Mouse (Mus musculus) embryo, embryonic 9.5 days (tissue): Measurements from ENCODE around the gene Podnl1.

ENCODE experiments used
- DNase-seq: peaks from one replicate; pipeline ENCODE4 v3.0.0-alpha.2; 2017; ENCODE audit errors: extremely low spot score

Podnl1 gene

GRCm38 (mm10) chr8:84127202-84127901 is 1.6 kb downstream of the Podnl1 start:
- DNase-seq: no peak

- DNase-seq: no peak
Observed at GRCm38 (mm10) chr8:84128277-84128676, 2.5 kb downstream of the Podnl1 start.

GRCm38 (mm10) chr8:84130806-84131205 is 5.0 kb downstream of the Podnl1 start:
- DNase-seq: no peak

GRCm38 (mm10) chr8:84132225-84132624 is 6.4 kb downstream of the Podnl1 start:
- no peak for DNase-seq

GRCm38 (mm10) chr8:84137848-84138247 is 12.1 kb downstream of the Podnl1 start:
- no peak for DNase-seq

- DNase-seq: no peak
Observed at GRCm38 (mm10) chr8:84140838-84141237, 15.0 kb downstream of the Podnl1 start.

- no peak for DNase-seq
Observed at GRCm38 (mm10) chr8:84144636-84145245, 19.0 kb downstream of the Podnl1 start.

GRCm38 (mm10) chr8:84147324-84147766 is 21.6 kb downstream of the Podnl1 start:
- no peak for DNase-seq

GRCm38 (mm10) chr8:84147769-84148530 is 22.2 kb downstream of the Podnl1 start, which contains the start of the genes Cc2d1a and 4930432K21Rik:
TSS of gene Cc2d1a (minus strand) at chr8:84147936.
TSS of gene 4930432K21Rik (plus strand) at chr8:84148025.
- DNase-seq: peak; percentile 93

- no peak for DNase-seq
Observed at GRCm38 (mm10) chr8:84148531-84148850, 22.7 kb downstream of the Podnl1 start.

- DNase-seq: no peak
Observed at GRCm38 (mm10) chr8:84149181-84149580, 23.4 kb downstream of the Podnl1 start.

- DNase-seq: no peak
Observed at GRCm38 (mm10) chr8:84157620-84158019, 31.8 kb downstream of the Podnl1 start.

- DNase-seq: no peak
Observed at GRCm38 (mm10) chr8:84167696-84168095, 41.9 kb downstream of the Podnl1 start.

GRCm38 (mm10) chr8:84170096-84170495 is 44.3 kb downstream of the Podnl1 start:
- DNase-seq: no peak

- no peak for DNase-seq
Observed at GRCm38 (mm10) chr8:84173861-84174260, 48.1 kb downstream of the Podnl1 start.

- no peak for DNase-seq
Observed at GRCm38 (mm10) chr8:84176560-84176959, 50.8 kb downstream of the Podnl1 start.

GRCm38 (mm10) chr8:84177405-84177804 is 51.6 kb downstream of the Podnl1 start:
- DNase-seq: no peak

- DNase-seq: no peak
Observed at GRCm38 (mm10) chr8:84178592-84178991, 52.8 kb downstream of the Podnl1 start.

- no peak for DNase-seq
Observed at GRCm38 (mm10) chr8:84179946-84180345, 54.2 kb downstream of the Podnl1 start.

- peak; percentile 91 for DNase-seq
Observed at GRCm38 (mm10) chr8:84180530-84181190, 54.9 kb downstream of the Podnl1 start.
